27 mouse cellular contexts compared by ENCODE assay signal in the genomic region with DNA sequence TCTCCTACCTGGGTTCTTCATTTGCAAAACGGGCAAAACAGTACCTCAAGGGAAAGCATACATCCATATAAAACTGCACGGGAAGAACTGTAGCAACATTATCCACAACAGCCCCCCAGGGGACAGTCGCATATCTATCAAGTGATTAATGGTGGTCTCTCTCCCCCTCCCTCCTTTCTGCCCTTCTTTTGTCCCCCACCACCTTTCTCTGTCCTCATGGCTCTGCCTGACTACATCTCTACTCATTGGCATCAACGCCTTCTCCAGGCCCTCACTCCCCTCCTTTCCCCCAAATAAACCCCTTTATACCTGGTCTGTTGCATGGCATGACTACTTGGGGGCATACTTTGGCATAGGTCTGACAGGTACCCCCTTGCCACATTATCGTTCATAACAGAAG.
"Had no signal": no experiment of that assay in that cellular context is flagged by ENCODE, and none has a peak within 500 bp of the region (broad histone marks: within the 10 kb centered on the region; RNA-seq: fewer than 3 reads in every experiment).

No protein-coding gene starts in this region.

- H3K4me3 ChIP-seq: limb, embryonic 12.5 days; limb, embryonic 13.5 days; limb, embryonic 15.5 days; liver, embryonic 12.5 days; liver, embryonic 13.5 days; liver, embryonic 15.5 days; lung, embryonic 15.5 days; megakaryocyte, embryonic 14.5 days; midbrain, embryonic 10.5 days; midbrain, embryonic 12.5 days; midbrain, embryonic 13.5 days; midbrain, embryonic 15.5 days; myocyte; neural tube, embryonic 12.5 days had no signal

- H3K27ac ChIP-seq: limb, embryonic 12.5 days; limb, embryonic 13.5 days; limb, embryonic 15.5 days; liver, embryonic 12.5 days; liver, embryonic 13.5 days; liver, embryonic 14.5 days; liver, embryonic 15.5 days; lung, embryonic 15.5 days; macrophage; midbrain, embryonic 10.5 days; midbrain, embryonic 12.5 days; midbrain, embryonic 13.5 days; midbrain, embryonic 15.5 days; neural tube, embryonic 12.5 days had no signal

- H3K36me3 ChIP-seq: limb, embryonic 12.5 days; limb, embryonic 13.5 days; limb, embryonic 15.5 days; liver, embryonic 12.5 days; liver, embryonic 13.5 days; liver, embryonic 15.5 days; lung, embryonic 15.5 days; midbrain, embryonic 10.5 days; midbrain, embryonic 12.5 days; midbrain, embryonic 13.5 days; midbrain, embryonic 15.5 days; neural tube, embryonic 12.5 days had no signal

- H3K9me3 ChIP-seq: limb, embryonic 12.5 days; limb, embryonic 15.5 days; liver, embryonic 12.5 days; liver, embryonic 13.5 days; liver, embryonic 15.5 days; lung, embryonic 15.5 days; midbrain, embryonic 15.5 days; neural tube, embryonic 12.5 days had no signal

- DNase-seq: left cerebral cortex, postnatal 4 days; liver; liver, embryonic 13.5 days; liver, postnatal 0 days; lung, adult 18-20 months; lung, adult 2 months; lung, embryonic 14.5 days; lung, postnatal 10 days; lung, postnatal 14 days; lung, postnatal 36 days; lung, postnatal 4 days; midbrain, embryonic 14.5 days had no signal

- H3K27me3 ChIP-seq: limb, embryonic 12.5 days; limb, embryonic 13.5 days; limb, embryonic 15.5 days; liver, embryonic 12.5 days; liver, embryonic 13.5 days; liver, embryonic 15.5 days; lung, embryonic 15.5 days; megakaryocyte, embryonic 14.5 days; midbrain, embryonic 12.5 days; midbrain, embryonic 13.5 days; midbrain, embryonic 15.5 days; neural tube, embryonic 12.5 days had no signal

- H3K4me1 ChIP-seq: liver, embryonic 12.5 days; liver, embryonic 13.5 days; liver, embryonic 15.5 days; lung, embryonic 15.5 days; megakaryocyte, embryonic 14.5 days; midbrain, embryonic 13.5 days; midbrain, embryonic 15.5 days had no signal
